Mouse (Mus musculus): Measurements from ENCODE around the gene Nkx1-1.

Gene Nkx1-1

GRCm38 (mm10) chr5:33433201-33434138 lies at the start of gene Nkx1-1:
Gene Nkx1-1 (minus strand): TSS chr5:33433976.
- DNase-seq (ENCODE audit: low read depth, low spot score): no peak

GRCm38 (mm10) chr5:33481318-33481685 lies 47.5 kb upstream of the Nkx1-1 start:
- DNase-seq (ENCODE audit: low read depth, low spot score): no peak

GRCm38 (mm10) chr5:33480582-33481317 lies 47.0 kb upstream of the Nkx1-1 start:
- DNase-seq (ENCODE audit: low read depth, low spot score): no peak

GRCm38 (mm10) chr5:33465464-33465863 lies 31.7 kb upstream of the Nkx1-1 start:
- no peak for DNase-seq (ENCODE audit: low read depth, low spot score)

- no peak for DNase-seq (ENCODE audit: low read depth, low spot score)
Observed at GRCm38 (mm10) chr5:33464390-33464789, 30.6 kb upstream of the Nkx1-1 start.

- no peak for DNase-seq (ENCODE audit: low read depth, low spot score)
Observed at GRCm38 (mm10) chr5:33459111-33459510, 25.3 kb upstream of the Nkx1-1 start.

GRCm38 (mm10) chr5:33458132-33458622 lies 24.4 kb upstream of the Nkx1-1 start:
- DNase-seq (ENCODE audit: low read depth, low spot score): no peak

- DNase-seq (ENCODE audit: low read depth, low spot score): no peak
Observed at GRCm38 (mm10) chr5:33455737-33456136, 22.0 kb upstream of the Nkx1-1 start.

GRCm38 (mm10) chr5:33443794-33444193 lies 10.0 kb upstream of the Nkx1-1 start:
- DNase-seq (ENCODE audit: low read depth, low spot score): no peak

GRCm38 (mm10) chr5:33442927-33443710 lies 9.3 kb upstream of the Nkx1-1 start:
- no peak for DNase-seq (ENCODE audit: low read depth, low spot score)

GRCm38 (mm10) chr5:33438214-33438613 lies 4.4 kb upstream of the Nkx1-1 start:
- peak; percentile 95 for DNase-seq (ENCODE audit: low read depth, low spot score)

- no peak for DNase-seq (ENCODE audit: low read depth, low spot score)
Observed at GRCm38 (mm10) chr5:33435941-33436340, 2.2 kb upstream of the Nkx1-1 start.

GRCm38 (mm10) chr5:33435151-33435550 lies 1.4 kb upstream of the Nkx1-1 start:
- no peak for DNase-seq (ENCODE audit: low read depth, low spot score)

GRCm38 (mm10) chr5:33434141-33434780 lies 485 bp upstream of the Nkx1-1 start:
- no peak for DNase-seq (ENCODE audit: low read depth, low spot score)

- no peak for DNase-seq (ENCODE audit: low read depth, low spot score)
Observed at GRCm38 (mm10) chr5:33432057-33432935, 1.5 kb downstream of the Nkx1-1 start.

GRCm38 (mm10) chr5:33431173-33432005 lies 2.4 kb downstream of the Nkx1-1 start:
- DNase-seq (ENCODE audit: low read depth, low spot score): no peak

- DNase-seq (ENCODE audit: low read depth, low spot score): no peak
Observed at GRCm38 (mm10) chr5:33430511-33431172, 3.1 kb downstream of the Nkx1-1 start.

- no peak for DNase-seq (ENCODE audit: low read depth, low spot score)
Observed at GRCm38 (mm10) chr5:33430106-33430505, 3.7 kb downstream of the Nkx1-1 start.

- no peak for DNase-seq (ENCODE audit: low read depth, low spot score)
Observed at GRCm38 (mm10) chr5:33427461-33427860, 6.3 kb downstream of the Nkx1-1 start.
